Mouse (Mus musculus) adrenal gland, adult 2 months (tissue): ENCODE measurements at regions not wholly inside any gene's neighbourhood (a gene's known extent, or its start where the extent isn't known, plus 50 kb on each side); places are given as distances from the start of the nearest gene placed in this dataset.
A peak's percentile ranks its signal among the peaks of the same experiment; 100 is the strongest.

Experiments used
- DNase-seq: peaks from one replicate; pipeline ENCODE4 v3.0.0; 2021

DNA sequence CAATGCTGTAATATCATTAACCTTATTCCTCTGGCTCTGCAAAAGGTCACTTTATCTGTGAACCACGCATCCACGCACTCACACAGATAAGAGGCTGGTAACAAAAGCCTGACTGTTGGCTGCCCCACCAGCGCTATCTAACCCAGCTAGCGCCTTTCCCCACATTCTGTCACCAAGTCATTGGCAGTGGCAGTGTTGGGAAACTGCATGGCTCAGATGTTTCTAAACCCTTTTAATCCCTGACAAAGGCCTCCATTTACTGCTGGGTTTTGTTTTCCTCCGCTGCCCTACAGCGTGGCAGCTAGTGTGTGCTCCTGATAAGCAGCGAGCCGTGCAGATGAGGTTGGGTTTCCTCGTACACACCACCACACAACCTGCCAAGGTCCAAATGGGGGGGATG is 55.7 kb downstream of the Id4 start:
- DNase-seq, result no peak

DNA sequence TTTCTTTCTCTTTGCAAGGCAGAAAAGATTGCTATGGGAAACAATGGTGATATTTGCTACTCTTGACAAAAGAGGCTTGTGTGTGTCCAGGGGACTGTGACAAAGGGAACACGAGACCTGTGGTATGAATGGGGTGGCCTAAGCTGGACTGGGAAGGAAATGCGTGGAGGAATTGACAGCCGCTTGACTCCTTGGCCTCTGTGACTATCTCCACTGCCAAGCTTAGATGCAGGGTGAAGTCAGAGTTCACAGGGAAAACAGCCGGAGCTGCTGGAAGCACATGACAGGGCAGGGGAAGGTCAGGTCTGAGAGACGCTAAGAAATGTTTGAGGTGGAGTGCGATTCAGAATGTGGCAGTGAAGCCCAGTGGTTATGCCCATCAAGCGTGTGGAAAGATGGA is 56.4 kb downstream of the Id4 start:
- DNase-seq, result peak; percentile 24

DNA sequence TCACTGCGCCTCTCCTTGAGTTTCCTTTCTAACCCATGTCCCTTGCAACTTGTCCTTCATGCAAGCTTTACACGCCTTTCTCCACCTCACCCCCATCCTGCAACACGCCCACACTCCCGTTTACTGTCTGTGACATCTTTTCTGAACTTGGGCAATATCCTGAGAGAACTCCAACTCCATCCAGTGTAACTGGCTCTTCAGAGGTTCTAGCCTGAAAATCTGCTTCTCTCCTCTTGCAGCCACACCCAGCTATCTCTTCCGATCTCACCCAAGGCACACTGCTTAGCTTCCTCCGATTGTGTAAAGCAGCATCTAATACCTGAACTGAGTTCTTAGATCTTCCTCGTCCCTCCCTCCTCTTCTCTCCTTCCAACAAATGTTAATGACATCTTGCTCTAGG is 58.0 kb downstream of the Id4 start:
- DNase-seq, result no peak

DNA sequence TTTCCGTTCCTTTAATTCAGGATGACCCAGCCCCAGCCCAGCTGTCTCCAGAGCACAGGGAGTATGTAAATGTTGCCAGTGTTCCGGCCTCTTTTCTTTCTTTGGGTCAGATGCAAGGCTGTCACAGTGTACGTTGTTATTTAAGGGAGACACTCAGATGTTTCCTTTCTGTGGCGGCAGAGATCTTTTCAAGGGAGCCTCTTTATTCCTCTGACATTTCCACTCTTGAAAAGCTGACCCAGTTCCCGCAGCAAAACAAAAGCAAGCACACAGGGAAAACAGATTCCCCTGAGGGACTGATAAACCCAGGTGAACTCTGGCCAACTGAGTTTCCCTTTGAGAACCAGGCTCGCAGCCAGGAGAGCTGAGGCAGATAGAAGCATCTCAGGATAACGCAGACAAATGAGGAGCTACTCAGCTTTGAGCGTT is 63.3 kb downstream of the Id4 start:
- DNase-seq, result peak; percentile 29

DNA sequence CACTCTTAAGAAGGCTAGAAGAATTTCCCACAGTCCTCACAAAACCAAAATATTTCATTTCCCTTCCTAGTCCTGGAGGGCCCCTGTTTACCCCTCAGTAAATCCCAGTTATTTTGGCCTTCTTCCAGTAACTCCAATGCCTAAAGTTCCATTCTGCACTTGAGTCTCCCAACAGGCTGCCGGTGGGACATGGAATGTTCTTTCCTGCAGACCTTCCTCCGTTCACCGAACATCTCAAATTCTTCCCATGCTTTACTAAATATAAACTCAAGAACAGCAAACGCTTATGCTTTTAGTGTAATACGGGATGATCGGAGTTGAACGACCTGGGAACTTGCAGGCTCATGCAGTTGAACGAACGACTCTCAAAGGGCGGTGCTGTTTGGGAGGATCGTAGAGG is 69.6 kb downstream of the Id4 start:
- no peak for DNase-seq

DNA sequence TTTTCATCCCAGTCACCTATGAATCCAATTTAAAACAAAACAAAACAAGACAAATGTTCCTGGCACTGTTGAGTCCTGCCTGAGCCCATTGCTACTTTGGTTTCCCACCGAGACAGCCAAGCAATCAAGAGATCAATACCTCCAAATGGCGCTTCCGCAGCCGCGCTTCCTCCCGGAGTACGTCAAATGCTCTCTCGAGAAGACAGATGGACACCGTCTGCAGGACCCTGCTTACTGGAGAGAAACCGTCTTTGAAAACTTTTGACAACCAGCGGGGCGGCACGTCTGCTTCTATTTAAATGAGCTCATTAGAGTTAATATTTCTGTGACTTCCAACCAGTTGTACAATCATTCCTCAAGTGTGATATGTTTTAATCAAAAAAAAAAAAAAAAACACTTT is 75.1 kb downstream of the Id4 start:
- DNase-seq, result no peak

DNA sequence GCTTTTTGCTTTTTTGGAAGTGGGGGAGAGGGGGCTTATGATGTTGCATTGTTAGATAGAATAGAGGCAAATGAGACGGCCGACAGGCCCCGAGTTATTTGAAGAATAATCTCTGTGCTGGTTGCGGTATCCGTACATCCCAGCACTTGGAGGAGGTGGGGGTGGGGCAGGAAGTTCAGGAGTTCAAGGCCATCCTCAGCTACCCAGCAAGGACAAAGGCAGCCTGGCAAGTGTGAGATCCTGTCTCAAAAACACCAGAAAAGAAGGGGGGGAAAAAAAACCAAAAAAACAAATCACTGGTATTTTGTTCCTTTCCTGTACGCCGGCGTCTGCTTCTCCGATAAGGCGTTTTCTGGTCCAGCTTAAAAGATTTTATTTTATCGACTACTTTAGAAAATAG is 75.6 kb downstream of the Id4 start:
- DNase-seq, result no peak

DNA sequence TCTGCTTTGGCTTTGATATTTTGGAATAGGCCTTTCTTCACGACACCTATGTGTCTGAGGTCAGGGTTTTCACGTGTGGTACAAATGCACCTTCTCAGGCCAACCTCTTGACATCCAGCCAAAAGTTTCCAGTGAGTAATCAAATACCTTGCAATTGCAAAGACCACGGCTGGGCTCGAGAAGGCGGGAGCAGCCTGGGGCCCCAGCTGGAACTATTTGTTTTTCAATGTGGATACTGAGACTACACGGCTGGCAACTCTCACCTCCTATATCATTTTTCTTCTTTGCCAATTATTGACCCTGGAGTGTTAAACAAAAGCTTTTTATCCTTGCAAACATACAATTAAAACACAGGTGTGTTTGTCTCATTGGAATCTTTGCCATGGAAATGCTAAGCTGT is 77.5 kb downstream of the Id4 start:
- DNase-seq, result no peak

DNA sequence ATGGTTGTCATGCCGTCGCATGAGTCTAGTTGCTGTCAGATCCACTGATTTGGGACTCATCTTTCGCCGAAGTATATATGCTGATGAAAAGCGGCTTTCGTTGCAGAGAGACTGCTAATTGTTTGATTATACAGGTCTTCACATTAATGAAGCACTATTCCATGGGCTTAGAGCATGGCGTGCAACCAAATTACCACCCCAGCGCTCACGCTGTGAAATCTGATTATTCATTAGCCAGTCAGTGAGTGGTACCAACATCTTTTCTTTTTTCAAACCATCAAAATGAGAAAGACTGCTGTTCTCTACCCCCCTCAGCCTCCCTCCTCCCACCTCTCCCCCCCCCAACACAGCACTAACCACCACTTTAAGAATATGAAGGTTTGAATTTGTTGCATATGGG is 89.1 kb downstream of the Id4 start:
- no peak for DNase-seq

DNA sequence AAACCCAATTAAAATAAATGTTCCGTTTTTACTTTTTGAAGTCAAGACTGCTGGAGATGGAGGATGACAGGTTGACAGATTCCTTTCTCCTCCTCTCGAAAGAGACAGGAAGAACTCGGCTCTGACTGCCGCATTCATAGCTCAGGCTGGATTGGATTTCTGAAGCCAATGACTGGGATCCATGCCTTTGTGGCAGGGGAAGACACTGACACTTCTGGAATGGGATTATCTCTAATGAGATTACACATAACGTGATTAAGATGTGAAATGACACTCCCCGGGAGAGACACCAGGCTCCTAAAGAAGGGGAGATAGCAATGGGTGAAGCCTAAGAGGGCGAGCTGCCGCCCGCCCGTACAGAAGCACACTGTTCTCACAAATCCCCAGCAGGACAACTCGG is 89.9 kb downstream of the Id4 start:
- no peak for DNase-seq

DNA sequence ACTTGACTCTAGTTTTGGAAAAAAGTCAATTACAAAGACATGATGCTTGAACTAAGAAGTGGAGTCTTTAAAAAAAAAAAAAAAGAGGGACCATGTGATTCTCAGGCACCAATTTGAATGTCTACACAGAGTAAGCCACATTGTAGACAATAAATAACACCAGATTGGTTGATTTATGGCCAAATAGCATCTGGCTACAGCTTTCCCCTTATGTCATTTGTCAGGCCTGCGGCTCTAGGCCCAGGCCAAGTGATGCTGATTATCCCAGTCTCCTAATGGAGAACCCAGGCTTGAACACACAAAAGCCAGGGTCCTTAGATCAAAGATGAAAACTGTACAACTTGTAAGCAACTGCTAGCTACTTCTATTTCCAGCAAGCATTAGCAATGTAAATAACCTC is 96.1 kb downstream of the Id4 start:
- no peak for DNase-seq

DNA sequence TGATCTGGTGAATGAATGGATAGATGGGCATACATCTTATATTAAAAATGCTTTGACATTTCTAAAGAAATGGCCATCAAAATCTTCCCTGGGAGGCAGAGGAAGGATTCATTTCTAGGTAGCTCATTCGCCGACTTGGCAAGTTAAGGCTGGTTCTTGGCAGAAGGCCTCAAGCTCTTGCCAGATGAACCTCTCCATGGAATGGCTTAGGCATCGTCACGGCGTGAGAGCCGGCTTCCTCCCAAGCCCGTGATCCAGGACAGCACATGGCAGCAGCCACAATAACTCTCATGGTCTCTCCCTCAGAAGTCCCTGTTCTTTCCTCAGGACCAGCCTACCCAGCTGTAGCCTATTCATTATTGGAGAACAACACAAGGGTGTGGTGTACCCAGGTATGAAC is 96.6 kb downstream of the Id4 start:
- DNase-seq, result no peak

DNA sequence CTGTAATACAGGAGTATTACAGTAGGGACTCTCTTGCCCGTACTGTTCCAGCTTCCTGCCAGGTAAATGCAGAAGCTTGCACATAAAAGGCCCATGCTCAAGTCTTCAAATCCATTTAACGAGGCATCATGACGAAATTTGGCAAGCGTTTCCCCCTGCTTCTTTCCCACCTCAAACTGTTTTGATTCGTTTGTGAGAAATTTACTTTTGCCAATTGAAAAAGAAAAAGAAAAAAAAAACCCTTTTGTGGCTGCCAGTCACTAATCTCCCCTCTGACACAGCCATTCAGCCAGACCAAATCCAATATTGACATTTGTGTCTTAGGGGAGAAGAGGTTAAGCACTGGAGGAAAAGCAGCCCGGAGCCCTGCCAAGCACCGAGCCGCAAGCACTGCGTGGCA is 110.0 kb downstream of the Id4 start:
- DNase-seq, result no peak

DNA sequence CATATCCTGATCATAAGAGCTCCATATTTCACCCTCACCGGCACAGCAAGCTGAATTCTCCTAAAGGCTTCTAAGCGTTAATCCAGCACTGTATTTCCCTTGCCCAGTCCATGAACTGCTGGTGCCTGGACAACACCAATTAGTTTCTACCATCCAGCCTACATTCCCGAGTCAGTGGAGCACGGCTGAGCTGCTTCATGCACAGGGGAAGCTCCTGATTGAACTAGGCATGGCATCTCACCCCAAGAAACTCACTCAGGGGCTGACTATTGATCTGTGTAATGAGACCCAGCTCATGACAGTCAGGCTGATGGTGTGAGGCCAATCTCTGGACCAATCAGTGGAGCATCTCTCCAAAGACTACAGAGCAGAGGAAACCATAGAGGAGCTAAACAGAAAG is 115.4 kb downstream of the Id4 start:
- no peak for DNase-seq

DNA sequence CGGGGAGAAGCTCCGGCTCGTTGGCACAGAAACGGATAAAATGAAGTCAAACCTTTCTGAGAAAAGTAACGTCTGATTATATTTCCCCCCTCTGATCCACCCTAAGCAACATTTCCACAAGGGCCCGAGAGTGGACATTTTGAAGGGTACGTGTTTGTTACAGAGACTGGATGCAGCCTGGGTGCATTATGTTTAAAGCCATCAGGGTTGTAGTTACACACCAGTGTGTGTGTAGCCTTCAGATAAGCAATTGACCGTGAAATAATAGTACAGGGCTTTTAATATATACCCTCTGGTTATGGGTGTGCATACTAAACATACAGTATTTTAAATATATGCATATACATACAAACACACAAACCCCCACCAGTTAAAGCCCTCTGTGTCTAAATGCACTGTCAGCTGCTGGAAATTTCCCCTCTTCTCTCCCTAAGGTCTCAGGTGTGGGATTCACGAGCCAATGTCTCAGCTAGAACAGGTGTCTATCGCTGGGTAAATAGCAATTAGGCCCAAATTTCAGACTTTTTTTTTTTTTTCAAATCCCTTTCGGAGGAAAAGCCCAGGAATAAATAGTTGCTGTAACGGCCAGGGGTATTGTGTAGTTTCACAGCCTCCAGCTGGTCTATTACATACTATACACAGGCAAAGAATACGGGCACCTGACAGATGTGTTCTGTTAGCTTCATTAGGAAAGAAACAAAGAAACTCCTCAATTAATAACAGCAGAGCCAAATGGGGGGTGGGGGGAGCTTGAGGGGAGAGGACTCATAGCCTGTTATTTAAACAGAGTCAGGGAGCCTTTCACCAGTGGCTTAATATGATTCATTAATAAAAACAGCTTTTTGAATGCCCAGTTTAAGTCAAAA is 122.8 kb downstream of the Id4 start:
- DNase-seq, result no peak

DNA sequence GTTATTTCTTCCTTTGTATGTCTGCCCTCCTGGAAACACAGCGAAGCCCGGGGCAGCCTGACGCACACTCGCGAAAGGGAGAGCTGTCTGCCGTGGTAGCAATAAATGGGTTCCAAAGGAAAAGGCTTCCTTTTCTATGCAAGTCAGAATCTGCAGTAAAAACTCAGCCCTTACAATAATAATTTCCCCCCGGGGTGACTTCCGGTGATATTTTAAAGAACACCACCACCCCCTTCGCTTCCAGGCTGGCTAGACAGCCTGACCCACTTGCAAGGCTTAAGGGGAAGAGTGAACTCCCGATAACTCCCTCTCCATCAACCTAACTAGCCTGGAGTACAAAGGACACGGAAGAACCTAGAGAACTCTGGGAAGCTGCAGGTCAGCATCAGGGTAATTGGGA is 123.9 kb downstream of the Id4 start:
- DNase-seq, result no peak

DNA sequence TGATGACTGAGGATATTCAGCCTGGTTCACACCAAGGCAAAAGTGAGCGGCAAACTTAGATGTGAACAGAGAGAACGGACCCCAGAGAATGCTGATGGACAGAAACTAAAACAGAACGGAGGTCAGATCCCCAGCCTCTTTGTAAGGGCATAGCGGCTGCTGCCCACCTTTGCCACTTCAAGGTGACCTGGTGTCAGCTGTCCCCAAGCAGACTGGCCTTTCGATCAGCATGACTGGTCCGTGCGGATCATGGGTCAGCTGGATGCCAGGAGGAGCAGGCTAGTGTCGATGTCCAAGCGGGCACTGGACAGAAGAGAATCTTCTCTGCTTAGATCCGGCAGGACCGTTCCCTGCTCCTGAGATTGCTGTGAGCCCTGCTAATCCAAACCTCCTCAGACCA is 122.1 kb downstream of the Zfp169 start:
- DNase-seq, result no peak

DNA sequence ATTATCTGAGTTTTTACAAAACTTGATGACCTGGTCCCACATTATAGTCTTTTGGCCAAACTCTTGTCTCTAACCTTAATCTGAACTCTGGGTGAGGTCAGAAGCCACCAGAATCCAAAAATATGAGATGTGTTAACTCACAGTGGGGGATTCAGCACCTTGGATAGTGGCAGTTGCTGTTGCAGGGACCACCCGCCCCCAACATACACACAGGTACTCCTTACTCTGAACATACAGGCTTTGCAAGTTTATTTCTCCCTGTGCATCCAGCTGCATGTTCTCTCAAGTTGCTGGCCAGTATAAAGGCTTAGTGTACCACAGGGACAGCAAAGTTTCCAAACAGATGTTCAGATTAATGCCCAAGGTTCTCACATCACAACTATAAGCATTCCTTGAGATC is 115.5 kb downstream of the Zfp169 start:
- DNase-seq, result no peak

DNA sequence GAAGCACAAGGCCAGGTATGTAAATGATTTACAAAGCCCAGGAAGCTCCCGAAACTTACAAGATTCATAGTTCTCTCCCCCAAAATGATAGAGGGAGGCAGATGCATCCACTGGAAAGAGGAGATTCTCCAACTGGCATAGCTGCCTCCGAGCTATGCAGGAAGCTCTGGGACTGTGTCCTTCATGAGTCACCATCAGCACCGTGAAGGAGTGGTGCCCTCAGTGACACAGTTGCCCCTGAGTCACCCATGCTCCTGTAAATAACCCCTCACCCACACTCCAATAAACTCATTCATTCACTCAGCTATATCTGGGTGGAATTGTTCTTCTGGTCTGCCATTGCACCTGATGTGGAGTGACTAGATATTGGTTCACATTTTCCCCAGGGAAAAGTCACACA is 114.6 kb downstream of the Zfp169 start:
- peak; percentile 59 for DNase-seq

DNA sequence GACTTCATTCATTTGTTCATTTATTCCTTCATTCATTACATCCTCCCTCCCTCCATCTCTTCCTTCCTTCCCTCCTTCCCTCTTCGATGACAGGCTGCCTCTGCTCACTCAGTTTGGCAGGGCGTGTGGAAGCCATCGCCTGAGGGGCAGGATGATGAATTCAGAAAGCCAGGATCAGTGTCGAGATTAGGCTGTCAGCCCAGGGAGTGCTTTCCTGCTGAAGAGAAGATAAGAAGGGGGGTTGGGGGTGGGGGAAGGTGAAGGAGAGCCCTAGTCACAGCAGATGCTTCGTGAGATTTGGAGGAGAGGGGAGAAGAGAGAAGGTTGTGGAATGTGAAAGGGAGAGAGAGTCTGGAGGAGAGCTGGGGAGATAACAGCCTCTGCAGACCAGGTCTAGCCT is 110.9 kb downstream of the Zfp169 start:
- no peak for DNase-seq

DNA sequence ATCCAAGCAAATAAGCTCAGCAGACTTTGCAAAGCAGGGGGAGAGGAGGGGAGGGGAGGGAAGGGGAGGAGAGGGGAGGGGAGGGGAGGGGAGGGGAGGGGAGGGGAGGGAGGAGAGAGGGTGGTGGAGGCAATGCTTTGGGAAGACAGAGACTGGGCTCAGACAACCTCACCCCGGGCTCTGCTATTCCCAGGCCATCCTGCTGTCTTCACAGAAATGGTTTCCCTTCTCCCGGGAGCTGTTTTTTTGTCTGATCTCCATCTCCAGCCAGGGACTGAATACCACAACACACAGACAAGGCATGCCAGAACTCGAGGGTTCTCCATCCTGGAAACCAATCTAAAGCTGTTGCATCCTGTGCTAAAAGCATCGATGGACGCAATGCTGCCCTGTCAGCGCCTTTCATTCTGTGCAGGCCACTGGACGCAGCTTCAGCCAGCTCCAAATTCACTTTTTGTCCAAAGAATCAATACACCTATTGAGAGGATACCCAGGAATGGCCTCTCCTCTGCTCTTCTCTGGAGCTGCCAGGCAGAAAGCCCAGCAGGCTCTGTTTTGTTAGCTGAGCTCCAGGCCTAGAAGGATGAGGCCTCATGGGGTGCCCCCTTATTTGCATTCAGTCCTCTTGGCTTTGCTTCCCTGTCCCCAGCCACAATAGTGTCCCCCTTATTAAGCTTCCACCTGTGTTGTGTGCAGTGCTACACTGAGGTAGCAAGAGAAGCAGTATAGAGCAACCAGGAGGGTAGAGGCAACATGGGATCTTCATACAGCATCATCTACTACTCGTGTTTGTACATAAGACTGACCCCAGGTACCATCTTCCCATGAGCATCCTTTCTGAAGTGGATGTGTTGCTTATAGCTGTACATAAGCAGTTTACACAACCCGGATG is 90.6 kb downstream of the Zfp169 start:
- no peak for DNase-seq

DNA sequence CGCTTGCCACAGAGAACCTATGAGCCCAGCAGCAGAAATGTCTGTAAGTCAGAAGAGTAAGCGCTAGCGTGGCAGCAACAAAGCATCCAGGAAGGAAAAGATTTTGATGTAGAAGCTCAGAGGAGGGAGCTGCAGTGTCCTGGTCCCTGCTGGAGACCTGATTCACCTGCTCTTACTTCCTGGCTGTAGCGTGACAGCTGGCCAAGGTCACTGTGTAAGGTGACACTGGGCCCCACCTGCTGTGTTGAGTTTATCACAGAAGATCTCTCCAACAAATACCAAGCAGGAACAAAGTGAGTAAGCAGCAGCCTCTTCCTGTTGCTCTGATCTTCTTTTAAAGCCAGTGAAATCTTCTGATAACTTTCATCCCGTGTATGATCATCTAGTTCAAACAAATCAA is 86.4 kb downstream of the Zfp169 start:
- DNase-seq, result no peak

DNA sequence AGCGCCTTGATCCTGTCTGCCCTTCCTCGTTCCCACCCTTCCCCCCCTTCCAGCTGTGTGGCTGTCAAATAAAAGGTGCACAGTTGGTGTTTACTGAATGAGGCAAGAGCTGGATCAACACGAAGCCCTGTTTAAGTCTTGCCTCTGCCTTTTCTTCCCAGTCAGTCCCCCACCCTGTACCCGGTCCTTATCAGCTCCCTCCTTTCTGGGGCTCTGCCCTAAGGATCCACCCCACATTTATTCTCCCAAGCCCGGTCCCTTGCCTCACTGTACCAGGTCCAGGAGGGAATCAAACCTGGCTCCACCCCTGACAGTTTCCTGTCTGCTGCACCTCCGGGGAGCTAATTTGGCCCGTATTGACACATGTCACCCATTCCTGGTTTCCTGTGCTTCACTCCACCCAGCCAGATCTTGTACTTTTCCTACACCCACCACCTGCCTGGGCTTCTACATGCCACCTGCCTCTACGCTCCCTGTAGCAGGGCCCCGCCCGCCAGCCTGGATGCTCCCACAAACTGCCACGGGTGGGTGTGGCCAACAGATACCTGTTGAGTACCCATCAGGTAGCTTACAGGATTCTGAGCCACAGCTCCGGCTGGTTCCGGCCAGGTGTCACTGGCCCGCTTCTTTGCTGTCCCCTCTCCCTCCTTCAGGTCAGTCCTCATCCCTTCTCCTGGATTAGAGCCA is 76.4 kb downstream of the Zfp169 start:
- no peak for DNase-seq
